Mouse (Mus musculus) heart, adult 2 months (tissue): ENCODE data around the gene Urm1. TPM values are rescaled to one million over a fixed set of nuclear protein-coding genes. Genes with fewer than 3 reads are reported as not detected.
"Not testable (repeated sequence)": the region's sequence is repeated elsewhere in the genome, so short reads cannot be mapped to it uniquely, and the experiment has no call there.

Experiments used
- DNase-seq, 2 experiments: peaks; one replicate each; pipeline ENCODE4 v3.0.0; 2021
- H3K27ac ChIP-seq: fragments of 200-600 bp; 2 replicates; pipeline ENCODE4 v1.8.1; 2022
- H3K27me3 ChIP-seq: fragments of 200-500 bp; 2 replicates; pipeline ENCODE4 v1.6.1; 2012; ENCODE audit warnings: mild to moderate bottlenecking, low read length, inconsistent platforms, mixed read lengths; ENCODE audit not compliant: control insufficient read depth, insufficient read depth
- H3K36me3 ChIP-seq: fragments of 200-500 bp; 2 replicates; pipeline ENCODE4 v1.6.1; 2012; ENCODE audit warnings: low read length, inconsistent platforms; ENCODE audit not compliant: control insufficient read depth, insufficient read depth
- H3K4me1 ChIP-seq: fragments of 200-500 bp; 2 replicates; pipeline ENCODE4 v1.6.1; 2011; ENCODE audit warnings: low read length; ENCODE audit not compliant: control insufficient read depth, insufficient read depth
- H3K4me3 ChIP-seq: fragments of 200-600 bp; 2 replicates; pipeline ENCODE4 v1.8.1; 2022
- H3K79me2 ChIP-seq: fragments of 200-500 bp; replicated peaks from 2 replicates; pipeline ENCODE4 v1.6.1; 2012; ENCODE audit warnings: mild to moderate bottlenecking, inconsistent platforms, low read length, moderate library complexity, mixed read lengths; ENCODE audit not compliant: control insufficient read depth, insufficient read depth
- H3K9ac ChIP-seq: fragments of 200-500 bp; 2 replicates; pipeline ENCODE4 v1.6.1; 2012; ENCODE audit warnings: low read depth, mild to moderate bottlenecking, control low read depth, inconsistent platforms, low read length, mixed read lengths
- CTCF ChIP-seq: fragments of 200-600 bp; IDR thresholded peaks from 2 replicates; pipeline ENCODE4 v1.8.1; 2022; ENCODE audit warnings: antibody characterized with exemption, mild to moderate bottlenecking, moderate library complexity
- EP300 ChIP-seq: fragments of 200-500 bp; IDR thresholded peaks from 2 replicates; pipeline ENCODE4 v1.6.1; 2011; ENCODE audit warnings: low read depth, low read length, control low read depth; ENCODE audit not compliant: insufficient read depth
- POLR2A ChIP-seq: fragments of 200-500 bp; IDR thresholded peaks from 2 replicates; pipeline ENCODE4 v1.6.1; 2011; ENCODE audit warnings: mild to moderate bottlenecking, low read depth, low read length, control low read depth; ENCODE audit not compliant: insufficient read depth
- WGBS: fragments of 180-500 bp; shearing (Covaris S2); methylation state at CpG from one replicate; pipeline ENCODE4 v1.1.7; 2018; 5-methylcytosine and 5-hydroxymethylcytosine counted together
- intact Hi-C: fragments of 180-260 bp; cut with DNase I; formaldehyde crosslinking; loops from one replicate; pipeline ENCODE4 v1.15.1; 2025
- long read RNA-seq: library from polyadenylated mRNA; stranded (forward); transcript quantifications from one replicate; pipeline ENCODE4 v2.0.0, GENCODE M21; 2021
- polyA plus RNA-seq: library from polyadenylated mRNA; depleted of rRNA; stranded (reverse); fragments of >200 nt; gene quantifications from 2 replicates; pipeline ENCODE4 v1.2.3, GENCODE M21; 2012; rRNA removed
- total RNA-seq, 2 experiments: library from RNA; stranded (reverse); gene quantifications; 2 replicates each; pipeline ENCODE4 v1.2.3; 2021

Urm1 gene
- total RNA-seq = 10 to 100 TPM; 31.7 to 34.4 TPM
- polyA plus RNA-seq = 30.5 and 38.3 TPM in 2 replicates
- long read RNA-seq, partial matches to known transcripts = 0 of 9 reads
- long read RNA-seq, other reads (novel, unspliced or antisense) = 4 of 9 reads

DNA sequence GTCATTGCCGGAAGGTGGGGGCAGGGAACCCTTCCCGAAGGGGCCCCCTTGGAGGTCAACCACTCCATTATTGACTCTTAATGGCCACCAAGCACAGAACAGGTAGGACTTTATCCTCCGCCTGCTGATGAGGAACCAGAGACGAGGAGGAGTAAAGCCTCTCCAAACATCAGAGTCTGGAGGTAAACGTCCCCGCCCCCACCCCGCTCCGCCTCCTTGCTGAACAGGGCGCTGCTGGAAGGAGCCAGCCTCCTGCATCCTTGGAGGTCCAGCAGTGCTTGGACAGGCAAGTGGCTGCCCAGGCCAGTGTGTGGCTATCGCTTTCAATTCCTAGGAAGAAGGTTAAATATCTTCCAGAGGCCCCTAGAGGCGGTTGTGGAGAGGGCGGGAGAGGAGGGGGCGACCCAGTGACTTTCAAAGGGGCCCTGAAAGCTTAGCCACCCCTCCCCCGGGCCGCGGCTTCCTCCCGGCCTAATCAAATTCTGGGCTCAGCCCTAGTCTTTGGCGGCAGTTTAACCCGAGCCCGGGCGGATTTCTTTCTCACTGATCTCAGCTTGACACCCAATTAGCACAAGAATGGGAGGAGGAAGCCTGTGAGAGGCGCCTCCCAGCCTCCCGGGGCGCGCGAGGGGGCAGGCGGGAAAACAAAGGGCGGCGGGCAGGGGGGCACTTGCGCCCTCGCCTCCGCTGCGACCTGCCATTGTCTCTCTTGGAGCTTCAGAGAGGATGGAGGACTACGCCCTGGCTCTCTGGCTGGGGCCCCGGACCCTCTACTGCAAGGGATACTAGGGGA is at the start of gene Urm1:
Gene Urm1 (plus strand): TSS at position 51 of the 793 bp plus-strand sequence.
- H3K27ac ChIP-seq = peak within 1 kb of the TSS; percentile 81
- H3K9ac ChIP-seq = peak within 1 kb of the TSS; percentile 73
- peaks cover 7% of the 10 kb centered on the region for H3K4me1 ChIP-seq
- intact Hi-C loops = loop anchor here (10.0 kb wide), 1 partner anchor 145 kb away; the partner anchor contains the start of gene Sptan1
- H3K27me3 ChIP-seq = no peaks in the 10 kb centered on the region
- DNase-seq = peak; percentile 73 to 75
- peak within 1 kb of the TSS; percentile 55 for H3K4me3 ChIP-seq
- TF ChIP-seq CTCF = no peak
- no peak for TF ChIP-seq EP300
- no peak; the same call in 1 of the 2 replicates for TF ChIP-seq POLR2A
- WGBS = under 1% methylated on average over 35 of the region's 35 CpGs
- H3K79me2 ChIP-seq = no peaks in the 10 kb centered on the region
- H3K36me3 ChIP-seq = no peaks in the 10 kb centered on the region

DNA sequence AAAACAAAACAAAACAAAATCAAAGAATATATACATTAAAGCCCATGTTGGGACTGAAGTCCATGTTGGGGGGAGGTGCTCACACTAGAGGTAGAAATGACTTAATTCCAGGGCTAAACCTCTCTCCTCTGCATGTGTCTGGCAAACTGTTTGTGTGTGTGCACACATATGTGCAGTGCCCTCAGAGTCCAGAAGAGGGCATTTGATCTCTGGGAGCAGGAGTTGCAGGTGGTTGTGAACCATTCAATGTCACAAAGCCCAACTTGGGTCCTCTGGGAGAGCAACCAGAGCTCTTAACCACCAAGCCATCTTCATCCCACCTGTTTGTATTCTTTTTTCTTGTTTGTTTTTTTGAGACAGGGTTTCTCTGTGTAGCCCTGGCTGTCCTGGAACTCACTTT is 49.7 kb upstream of the Urm1 start:
- Histone ChIP-seq H3K27ac (no peak overlapping the region), H3K36me3 (no peaks in the 10 kb centered on the region), H3K79me2 (no peaks in the 10 kb centered on the region), H3K27me3 (no peaks in the 10 kb centered on the region), H3K4me1 (no peaks in the 10 kb centered on the region), H3K4me3 (no peak overlapping the region), H3K9ac (no peak overlapping the region)
- no peak for DNase-seq
- TF ChIP-seq POLR2A = no peak
- peak; percentile 12; the same call in 1 of the 2 replicates for TF ChIP-seq CTCF
- intact Hi-C loops = no loop called here

DNA sequence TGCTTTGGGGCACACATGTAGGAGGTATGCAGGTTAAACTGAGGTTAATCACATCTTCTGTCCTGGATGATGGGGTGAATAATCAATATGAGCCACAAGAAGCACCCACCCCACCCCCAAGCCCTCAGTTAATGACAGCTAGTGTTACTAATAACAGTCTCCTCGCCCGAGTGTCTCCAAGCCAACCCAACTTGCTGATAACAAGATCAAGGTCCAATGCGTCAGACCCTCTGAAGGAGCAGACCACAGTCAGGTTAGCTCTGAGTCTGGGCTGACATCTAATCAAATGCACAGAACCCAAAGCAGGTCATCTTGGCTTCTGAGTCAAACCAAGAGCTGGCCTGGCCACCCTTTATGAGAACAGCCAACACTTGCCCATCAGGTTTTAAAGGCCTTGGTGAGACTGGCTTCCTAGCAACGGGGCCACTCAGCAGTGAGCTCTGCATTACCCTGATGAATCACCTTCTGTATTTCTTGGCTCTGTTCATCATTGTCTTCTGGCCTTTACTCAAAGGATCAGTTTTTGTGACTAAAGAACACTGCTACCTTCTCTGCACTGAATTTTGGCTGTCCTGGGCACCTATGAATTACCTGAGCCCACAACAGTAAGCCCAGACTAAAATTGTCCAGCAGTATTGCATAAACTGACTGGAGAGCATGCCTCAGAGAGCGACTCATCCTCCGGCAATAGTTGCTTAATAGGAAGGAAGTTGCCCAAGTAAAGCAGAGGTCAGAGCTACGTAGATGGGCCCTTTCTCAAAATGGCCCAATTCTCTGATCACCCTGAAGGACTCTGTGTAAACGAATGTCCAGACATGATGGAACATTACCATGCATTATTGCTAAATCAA is 48.0 kb upstream of the Urm1 start:
- no peak for TF ChIP-seq EP300
- TF ChIP-seq CTCF = no peak
- TF ChIP-seq POLR2A = no peak
- Histone ChIP-seq H3K27me3 (no peaks in the 10 kb centered on the region), H3K36me3 (no peaks in the 10 kb centered on the region), H3K4me1 (no peaks in the 10 kb centered on the region), H3K27ac (no peak overlapping the region), H3K9ac (no peak overlapping the region), H3K79me2 (no peaks in the 10 kb centered on the region), H3K4me3 (no peak overlapping the region)
- intact Hi-C loops = no loop called here
- no peak for DNase-seq
- 55% methylated on average over 8 of the region's 8 CpGs for WGBS

DNA sequence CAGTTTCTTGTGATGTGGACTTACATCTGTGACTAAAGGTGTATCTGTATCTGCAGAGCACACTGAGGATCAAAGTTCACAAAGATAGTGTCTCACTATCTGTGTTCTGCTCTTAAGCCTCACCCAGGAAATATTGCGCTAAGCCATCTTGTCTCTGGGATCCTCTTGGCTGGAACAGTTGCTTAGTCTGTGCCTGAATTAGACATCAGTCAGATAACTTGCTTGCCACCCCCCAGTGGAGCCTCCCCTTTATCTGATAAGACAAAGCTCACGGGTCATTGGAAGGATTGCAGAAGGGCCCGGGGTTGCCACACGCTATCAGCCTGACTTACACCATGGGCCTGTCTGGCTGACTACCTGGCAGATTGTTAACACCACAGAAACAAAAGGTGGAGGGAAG is 46.6 kb upstream of the Urm1 start:
- TF ChIP-seq EP300 (no peak), CTCF (no peak), POLR2A (no peak)
- H3K79me2 ChIP-seq = no peaks in the 10 kb centered on the region
- 56% methylated on average over 4 of the region's 4 CpGs for WGBS
- no peaks in the 10 kb centered on the region for H3K36me3 ChIP-seq
- DNase-seq = no peak
- intact Hi-C loops = no loop called here
- no peaks in the 10 kb centered on the region for H3K27me3 ChIP-seq
- no peaks in the 10 kb centered on the region for H3K4me1 ChIP-seq
- no peak overlapping the region for H3K9ac ChIP-seq
- no peak overlapping the region for H3K27ac ChIP-seq
- no peak overlapping the region for H3K4me3 ChIP-seq

DNA sequence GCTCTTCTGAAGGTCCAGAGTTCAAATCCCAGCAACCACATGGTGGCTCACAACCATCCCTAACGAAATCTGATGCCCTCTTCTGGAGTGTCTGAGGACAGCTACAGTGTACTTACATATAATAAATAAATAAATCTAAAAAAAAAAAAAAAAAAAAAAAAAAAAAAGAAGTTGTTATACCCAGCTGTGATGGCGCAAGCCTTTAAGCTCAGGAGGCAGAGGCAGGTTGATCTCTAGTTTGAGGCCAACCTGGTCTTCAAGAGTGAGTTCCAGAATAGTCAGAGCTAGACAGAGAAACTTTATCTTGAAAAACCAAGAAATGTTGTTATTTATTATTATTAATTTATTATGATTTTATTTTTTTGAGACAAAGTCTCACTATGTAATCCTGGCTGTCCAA is 38.6 kb upstream of the Urm1 start:
- H3K4me3 ChIP-seq, H3K27ac ChIP-seq, H3K79me2 ChIP-seq, H3K9ac ChIP-seq, H3K4me1 ChIP-seq, DNase-seq, H3K27me3 ChIP-seq, intact Hi-C loops, H3K36me3 ChIP-seq: not testable (repeated sequence)
- 95% methylated on average over 2 of the region's 2 CpGs for WGBS

DNA sequence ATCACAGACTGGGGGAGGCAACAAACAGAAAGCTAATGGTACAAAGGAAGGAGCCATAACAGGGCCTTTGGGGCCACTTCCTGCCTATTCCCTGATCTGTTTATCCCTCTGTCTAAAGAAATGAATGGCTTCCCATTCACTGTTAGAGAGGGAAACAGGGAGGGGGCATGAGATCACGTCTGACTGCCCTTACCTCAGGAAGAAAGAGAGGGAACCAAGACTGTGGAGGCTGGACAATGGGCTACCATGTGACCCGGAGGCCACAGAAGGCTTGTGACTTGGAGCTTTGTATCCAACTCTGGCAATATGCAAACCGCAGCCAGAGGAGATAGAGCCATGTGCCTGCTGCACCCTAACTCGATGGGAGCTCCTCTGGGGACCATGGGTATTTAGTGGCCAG is 35.6 kb upstream of the Urm1 start:
- intact Hi-C loops = no loop called here
- Histone ChIP-seq H3K27me3 (no peaks in the 10 kb centered on the region), H3K27ac (no peak overlapping the region), H3K36me3 (no peaks in the 10 kb centered on the region), H3K4me1 (no peaks in the 10 kb centered on the region), H3K79me2 (no peaks in the 10 kb centered on the region; the same call in 1 of the 2 replicates), H3K4me3 (no peak overlapping the region), H3K9ac (no peak overlapping the region)
- 61% methylated on average over 4 of the region's 4 CpGs for WGBS
- DNase-seq = no peak
- TF ChIP-seq CTCF (no peak), EP300 (no peak), POLR2A (no peak)
